Mouse (Mus musculus) cerebral cortex, adult 2 months (tissue): ENCODE measurements around the gene Cldn9.

Experiments used
- whole genome bisulfite sequencing: fragments of 180-500 bp; shearing (Covaris S2); methylation state at CpG from one replicate; pipeline ENCODE4 v1.1.7; 2018; 5-methylcytosine and 5-hydroxymethylcytosine counted together

The Cldn9 gene

DNA sequence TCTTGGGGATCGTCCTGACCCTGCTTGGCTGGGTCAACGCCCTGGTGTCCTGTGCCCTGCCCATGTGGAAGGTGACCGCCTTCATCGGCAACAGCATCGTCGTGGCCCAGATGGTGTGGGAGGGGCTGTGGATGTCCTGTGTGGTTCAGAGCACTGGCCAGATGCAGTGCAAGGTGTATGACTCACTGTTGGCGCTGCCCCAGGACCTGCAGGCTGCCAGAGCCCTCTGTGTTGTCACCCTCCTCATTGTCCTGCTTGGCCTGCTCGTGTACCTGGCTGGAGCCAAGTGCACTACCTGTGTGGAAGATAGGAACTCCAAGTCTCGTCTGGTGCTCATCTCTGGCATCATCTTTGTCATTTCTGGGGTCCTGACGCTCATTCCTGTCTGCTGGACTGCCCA lies 2.7 kb downstream of the Cldn9 start:
- WGBS, result 71% methylated on average over 10 of the region's 10 CpGs

DNA sequence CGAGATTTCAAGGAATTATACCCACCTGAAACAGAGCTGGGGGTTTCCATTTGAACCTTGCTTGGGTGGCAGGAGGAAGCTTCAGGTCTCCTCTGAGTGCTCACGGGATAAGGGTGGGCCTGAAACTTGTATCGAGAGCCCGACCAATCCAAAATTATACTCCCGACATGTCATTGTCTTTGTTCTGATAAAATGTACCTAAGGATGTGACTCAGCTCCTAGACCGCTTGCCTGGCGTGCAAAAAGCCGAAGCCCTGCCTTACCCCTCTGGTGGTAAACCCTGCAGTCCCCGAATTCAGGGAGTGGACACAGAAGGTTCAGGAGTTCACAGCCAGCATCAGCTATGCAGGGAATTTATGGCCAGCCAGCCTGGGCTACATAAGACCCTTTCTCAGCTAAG lies 3.5 kb downstream of the Cldn9 start:
- WGBS, result 82% methylated on average over 9 of the region's 9 CpGs

- WGBS, result 9% methylated on average over 38 of the region's 38 CpGs
These were observed 4.5 kb downstream of the Cldn9 start, which contains the start of gene Cldn6 for GRCm38 (mm10) chr17:23679127-23679835. Gene Cldn6, plus strand, starts transcription at chr17:23679249.

- 1% methylated on average over 34 of the region's 34 CpGs for WGBS
These were observed 6.6 kb downstream of the Cldn9 start, which contains the start of gene Tnfrsf12a for GRCm38 (mm10) chr17:23677236-23677679. Gene Tnfrsf12a, minus strand, starts transcription at chr17:23677468.

DNA sequence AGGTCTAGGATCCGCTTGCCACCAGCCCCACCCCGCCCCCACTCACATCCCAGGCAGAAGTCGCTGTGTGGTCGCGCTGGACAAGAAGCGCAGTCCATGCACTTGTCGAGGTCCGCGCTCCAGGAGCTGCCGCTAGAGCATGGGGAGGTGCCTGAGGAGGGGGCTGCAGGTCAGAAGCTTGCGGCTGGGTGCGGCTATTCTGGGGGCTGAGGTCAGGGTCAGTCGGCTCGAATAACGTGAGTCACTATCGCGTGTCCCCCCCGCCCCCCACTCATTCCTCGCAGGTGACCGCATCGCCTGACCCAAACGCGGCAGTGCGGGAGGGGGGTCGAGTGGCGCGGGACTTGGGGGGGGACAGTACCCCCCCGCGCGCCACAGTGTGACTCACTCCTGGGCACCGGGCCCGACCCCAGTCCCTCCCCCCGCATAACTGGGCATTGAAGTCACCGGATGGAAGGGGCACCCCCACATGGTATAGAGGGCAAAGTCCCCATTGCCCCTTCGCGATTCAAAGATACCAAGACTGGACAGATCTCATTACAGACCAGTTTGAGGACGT lies 7.3 kb downstream of the Cldn9 start:
- WGBS, result under 1% methylated on average over 37 of the region's 37 CpGs

- 26% methylated on average over 15 of the region's 15 CpGs for WGBS
These were observed 8.1 kb downstream of the Cldn9 start for GRCm38 (mm10) chr17:23675564-23676281.

GRCm38 (mm10) chr17:23675127-23675526 lies 8.7 kb downstream of the Cldn9 start:
- 29% methylated on average over 5 of the region's 5 CpGs for WGBS

DNA sequence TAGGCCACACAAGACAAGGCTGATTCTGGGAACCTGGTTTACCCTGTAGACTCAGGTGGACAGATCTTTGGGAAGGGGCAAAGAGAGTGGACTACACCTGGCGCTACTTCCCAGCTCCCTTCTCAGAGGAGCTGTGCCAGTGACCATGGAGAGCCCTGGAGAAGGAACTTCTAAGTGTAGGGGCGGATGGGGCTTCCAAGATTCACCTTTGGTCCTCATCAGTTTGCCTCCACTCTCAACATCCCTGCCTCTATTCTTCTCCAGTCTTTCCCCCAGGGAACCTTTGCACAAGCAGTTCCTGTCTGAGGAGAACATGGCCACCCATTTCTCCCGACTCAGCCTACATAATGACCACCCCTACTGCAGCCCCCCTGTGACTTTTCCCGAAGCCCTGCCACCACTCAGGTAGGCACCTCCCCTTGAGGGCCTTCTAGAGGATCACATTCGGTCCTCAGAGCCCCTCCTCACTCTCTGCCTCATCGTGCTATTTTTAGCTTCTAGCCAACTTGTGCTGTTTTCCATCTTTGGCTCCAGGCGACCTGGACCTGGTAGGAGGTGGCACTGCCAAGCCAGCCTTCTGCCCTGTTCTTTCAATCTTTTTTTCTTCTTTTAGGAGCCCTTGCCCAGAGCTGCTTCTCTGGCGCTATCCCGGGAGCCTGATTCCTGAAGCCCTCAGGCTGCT lies 9.4 kb downstream of the Cldn9 start:
- 25% methylated on average over 9 of the region's 9 CpGs for WGBS

DNA sequence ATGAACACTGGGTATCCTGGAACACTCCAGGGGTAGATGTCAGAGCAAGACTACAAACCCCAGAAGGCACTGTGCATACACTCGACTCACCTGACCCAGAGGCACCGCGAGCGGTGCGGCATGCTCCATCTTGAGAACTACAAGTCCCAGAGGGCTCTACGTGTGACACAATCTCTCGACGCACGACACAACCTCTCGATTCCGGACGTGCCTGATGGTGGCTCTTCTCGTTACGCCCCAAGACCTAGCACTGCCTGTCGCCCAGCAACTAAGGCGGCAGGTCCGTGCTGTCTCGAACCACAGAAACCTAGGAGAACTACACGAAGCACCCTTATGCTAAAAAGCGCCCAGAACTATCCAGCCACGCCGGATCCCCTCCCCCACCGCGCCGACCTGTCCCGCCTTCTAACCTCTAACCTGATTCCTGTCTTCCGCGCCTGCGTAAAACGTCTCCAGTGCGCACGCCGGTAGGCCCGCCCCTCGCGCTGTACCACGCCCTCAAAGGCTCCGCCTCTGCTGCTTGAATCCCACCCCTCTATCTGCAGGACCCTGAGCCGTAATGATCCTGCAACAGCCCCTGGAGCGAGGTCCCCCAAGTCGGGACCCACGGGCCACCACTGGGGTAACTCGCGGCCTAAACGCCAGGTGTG lies 10.3 kb downstream of the Cldn9 start, which contains the start of the genes Hcfc1r1 and Thoc6:
Gene Hcfc1r1, plus strand, starts transcription at position 173 of the 650 bp plus-strand sequence.
Gene Thoc6, minus strand, starts transcription at position 459 of the 650 bp plus-strand sequence.
- WGBS, result under 1% methylated on average over 45 of the region's 45 CpGs

GRCm38 (mm10) chr17:23672761-23673160 lies 11.1 kb downstream of the Cldn9 start:
- WGBS, result 59% methylated on average over 3 of the region's 3 CpGs

DNA sequence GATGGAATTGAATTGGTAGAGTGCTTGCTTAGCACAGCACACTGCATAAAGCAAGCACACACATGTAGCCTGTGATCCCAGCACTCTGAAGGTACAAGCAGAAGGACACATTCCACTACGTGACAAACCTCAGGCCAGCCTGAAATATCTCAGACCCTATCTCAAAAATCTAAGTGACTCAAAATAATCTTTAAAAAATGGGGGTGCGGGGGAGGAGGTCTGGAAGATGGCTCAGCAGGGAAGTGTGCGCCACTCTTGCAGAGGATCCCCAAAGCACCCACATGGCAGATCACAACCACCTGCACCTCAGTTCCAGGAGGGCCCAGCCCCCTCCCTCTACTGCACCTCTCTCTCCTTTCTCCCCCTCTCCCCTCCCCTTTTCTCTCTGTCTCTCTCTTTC lies 12.3 kb downstream of the Cldn9 start:
- WGBS, result 92% methylated on average over 3 of the region's 3 CpGs

DNA sequence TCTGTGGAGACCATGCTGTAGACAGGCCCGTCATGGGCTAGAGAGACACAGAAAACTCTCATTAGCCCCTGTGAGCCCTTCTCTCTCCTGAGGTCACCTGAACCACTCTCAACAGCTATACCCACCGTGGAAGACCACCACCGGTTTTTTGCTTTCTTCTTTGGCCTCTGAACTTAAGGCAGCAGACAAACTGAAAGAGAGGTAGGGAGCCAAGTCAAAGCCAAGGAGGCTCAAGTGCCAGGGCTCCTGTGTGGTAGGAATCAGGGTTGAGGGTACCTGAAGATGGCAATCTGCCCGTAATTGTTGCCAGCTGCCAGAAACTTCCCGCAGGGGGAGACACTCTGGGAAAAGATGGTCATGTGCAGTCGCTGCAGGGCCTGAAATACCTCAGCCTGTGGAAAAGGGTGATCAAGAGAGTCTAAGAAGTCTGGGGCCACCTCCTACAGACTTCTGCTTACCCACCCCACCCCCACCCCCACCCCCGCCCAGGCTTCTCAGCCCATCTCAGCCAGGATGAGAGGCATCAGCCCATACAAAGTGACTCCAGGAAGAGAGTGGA lies 13.2 kb downstream of the Cldn9 start:
- WGBS, result 87% methylated on average over 7 of the region's 7 CpGs

DNA sequence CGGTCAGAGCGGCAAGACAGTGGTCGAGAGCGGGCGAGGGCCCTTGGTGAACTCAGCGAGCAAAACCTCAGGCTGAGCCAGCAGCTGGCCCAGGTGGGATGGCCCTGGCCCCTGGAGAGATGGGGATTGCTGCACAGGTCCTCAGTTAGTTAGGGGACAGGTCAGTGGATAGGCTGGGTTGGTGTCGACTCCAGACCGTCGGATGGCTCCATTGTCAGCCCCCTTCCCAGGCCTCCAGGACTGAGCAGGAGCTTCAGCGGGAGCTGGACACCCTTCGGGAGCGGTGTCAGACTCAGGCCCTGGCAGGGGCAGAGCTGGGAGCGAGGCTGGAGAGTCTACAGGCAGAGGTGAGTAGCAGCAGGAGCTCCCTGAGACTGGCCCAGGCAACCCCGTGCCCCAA lies 18.3 kb downstream of the Cldn9 start:
- 89% methylated on average over 14 of the region's 14 CpGs for WGBS

GRCm38 (mm10) chr17:23664556-23665021 lies 19.2 kb downstream of the Cldn9 start:
- WGBS, result 26% methylated on average over 5 of the region's 5 CpGs

GRCm38 (mm10) chr17:23661526-23661925 lies 22.3 kb downstream of the Cldn9 start:
- 3% methylated on average over 9 of the region's 9 CpGs for WGBS

DNA sequence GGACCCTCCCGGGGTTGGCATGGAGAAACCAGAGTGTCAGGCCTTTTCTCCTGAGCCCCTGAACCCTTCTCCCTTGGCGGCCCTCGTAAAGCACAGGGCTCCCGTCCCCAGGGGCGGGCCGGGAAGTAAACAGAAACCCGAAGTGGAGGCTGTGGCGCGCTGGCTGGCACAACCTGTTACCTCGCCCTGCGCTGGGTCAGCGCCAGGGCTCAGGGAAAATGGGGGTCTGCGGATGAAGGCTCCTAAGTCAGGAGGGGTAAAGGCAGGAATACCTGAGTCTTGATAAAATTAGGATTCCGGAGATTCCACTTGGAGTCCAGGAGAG lies 23.0 kb downstream of the Cldn9 start:
- 4% methylated on average over 14 of the region's 14 CpGs for WGBS

DNA sequence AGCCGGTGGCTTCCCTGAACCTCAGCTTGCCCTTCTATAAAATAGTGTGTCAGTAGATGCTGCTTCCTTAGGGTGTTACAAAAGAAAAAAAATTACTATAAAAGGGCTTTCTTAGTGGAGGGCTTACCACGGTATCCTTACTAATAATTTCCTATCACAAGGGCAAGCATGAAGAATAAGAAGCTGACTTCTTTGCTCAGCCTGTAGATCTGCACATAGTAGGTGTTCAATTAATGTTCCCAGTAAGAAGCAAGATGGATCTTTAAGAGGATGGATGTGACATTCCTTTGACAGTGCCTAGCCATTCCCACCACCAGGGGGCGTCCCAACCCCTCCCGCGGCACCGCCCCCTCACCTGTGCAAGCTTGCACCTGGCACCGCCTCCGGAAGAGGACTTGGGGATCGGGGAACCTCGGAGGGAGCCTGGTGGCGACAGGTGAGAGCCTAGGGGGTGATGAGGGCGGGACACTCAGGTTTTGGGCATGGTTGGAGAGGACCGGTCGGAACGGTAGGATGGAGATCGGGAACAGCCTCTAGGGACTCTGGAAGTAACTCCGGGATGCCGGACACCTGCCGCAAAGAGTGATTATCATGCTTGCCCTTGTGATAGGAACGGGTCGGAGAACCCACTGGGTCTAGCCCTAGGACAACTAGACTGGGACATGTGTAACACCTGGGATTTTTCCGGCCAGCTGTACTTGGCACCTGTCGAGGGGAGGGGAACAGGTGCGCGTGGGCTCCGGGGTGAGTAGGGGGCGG lies 23.5 kb downstream of the Cldn9 start, which contains the start of gene Bicdl2:
Gene Bicdl2, plus strand, starts transcription at position 390 of the 759 bp plus-strand sequence.
- WGBS, result 4% methylated on average over 27 of the region's 27 CpGs

- 89% methylated on average over 3 of the region's 3 CpGs for WGBS
These were observed 25.4 kb downstream of the Cldn9 start for GRCm38 (mm10) chr17:23658450-23658849.

DNA sequence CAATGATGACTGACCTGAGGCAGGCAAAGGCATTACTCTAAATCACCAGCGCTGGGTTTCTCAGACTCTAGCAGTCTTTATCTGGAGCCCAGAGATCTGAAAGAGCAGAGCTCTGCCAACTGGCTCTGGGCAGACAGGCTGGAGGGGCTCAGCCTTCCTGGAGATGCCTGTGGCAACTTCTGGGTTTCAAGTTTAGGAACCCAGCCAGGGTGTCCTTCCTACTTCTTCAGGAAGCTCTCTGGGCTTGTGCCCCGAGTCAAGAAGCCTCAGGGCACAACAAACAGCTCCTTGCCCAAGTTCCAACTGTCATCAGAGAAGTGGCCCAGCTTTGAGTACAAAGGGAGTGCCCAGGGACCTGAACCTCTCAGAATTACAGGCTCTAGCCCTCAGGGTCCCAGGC lies 29.4 kb downstream of the Cldn9 start:
- 62% methylated on average over 2 of the region's 2 CpGs for WGBS

GRCm38 (mm10) chr17:23654001-23654400 lies 29.8 kb downstream of the Cldn9 start:
- WGBS, result 72% methylated on average over 6 of the region's 6 CpGs
